ENCODE assay signal across 19 mouse cellular contexts in genomic region chr16:28962987-28963386, GRCm38 (mm10). TPM values are rescaled to one million over a fixed set of nuclear protein-coding genes. Genes with fewer than 3 reads are reported as not detected.
"Had no signal": no experiment of that assay in that cellular context is flagged by ENCODE, and none has a peak within 500 bp of the region (broad histone marks: within the 10 kb centered on the region; RNA-seq: fewer than 3 reads in every experiment).

No protein-coding gene starts in this region.

- ATAC-seq: midbrain, embryonic 15.5 days had no signal

- H3K4me1 ChIP-seq: midbrain, embryonic 15.5 days; neural tube, embryonic 13.5 days; neural tube, embryonic 15.5 days had no signal

- H3K27me3 ChIP-seq: midbrain, embryonic 15.5 days; neural tube, embryonic 13.5 days; neural tube, embryonic 15.5 days had no signal

- H3K36me3 ChIP-seq: midbrain, embryonic 15.5 days; neural tube, embryonic 13.5 days; neural tube, embryonic 15.5 days had no signal

- H3K9ac ChIP-seq: lung, embryonic 14.5 days; midbrain, embryonic 15.5 days; neural tube, embryonic 13.5 days; neural tube, embryonic 15.5 days had no signal

- H3K27ac ChIP-seq: midbrain, embryonic 15.5 days; neural tube, embryonic 13.5 days; neural tube, embryonic 15.5 days had no signal

- H3K4me3 ChIP-seq: midbrain, embryonic 15.5 days; myocyte; neural tube, embryonic 13.5 days; neural tube, embryonic 15.5 days had no signal

- H3K9me3 ChIP-seq: midbrain, embryonic 15.5 days; neural tube, embryonic 13.5 days; neural tube, embryonic 15.5 days had no signal

- DNase-seq: lung, adult 18-20 months; lung, embryonic 14.5 days; lung, postnatal 10 days; lung, postnatal 4 days; retina, postnatal 1 day; right cerebral cortex, adult 18-20 months; right cerebral cortex, postnatal 25 days; right cerebral cortex, postnatal 4 days; spleen, adult 18-20 months; thymus, adult 18-20 months; thymus, postnatal 14 days; thymus, postnatal 36 days had no signal

- H3K4me2 ChIP-seq: lung, embryonic 14.5 days; midbrain, embryonic 11.5 days; midbrain, embryonic 15.5 days; neural tube, embryonic 13.5 days; neural tube, embryonic 15.5 days had no signal

RNA-seq across cellular contexts. Expression of gene Mb21d2, which starts 33.5 kb away (rescaled TPM):
- total RNA-seq: megakaryocyte, adult 5-6 weeks; megakaryocyte-erythroid progenitor cell, adult 5-6 weeks had no signal
